Mouse (Mus musculus): Measurements from ENCODE around the gene Akt3. TPM values are rescaled to one million over a fixed set of nuclear protein-coding genes. Genes with fewer than 3 reads are reported as not detected.

Akt3 gene
- polyA plus RNA-seq, 1 experiment from 2014 or later, result 4.2 TPM

GRCm38 (mm10) chr1:177257178-177258033 lies 597 bp downstream of the Akt3 start:
- Histone ChIP-seq H3K36me3 (no peaks in the 10 kb centered on the region), H3K4me2 (peak overlapping the region; percentile 94), H3K4me3 (peak overlapping the region; percentile 93), H3K9me3 (replicated peaks) (no peaks in the 10 kb centered on the region), H3K27me3 (no peaks in the 10 kb centered on the region), H3K9ac (peak overlapping the region; percentile 83), H3K4me1 (replicated peaks) (peaks cover 8% of the 10 kb centered on the region), H3K27ac (peak overlapping the region; percentile 93)
- under 1% methylated on average over 69 of the region's 86 CpGs for WGBS
- ATAC-seq (replicated peaks; ENCODE audit: insufficient number of reproducible peaks, insufficient read depth, low FRiP score, low read depth), result peak; percentile 41

- WGBS, result 44% methylated on average over 4 of the region's 4 CpGs
- H3K9ac ChIP-seq, result no peak overlapping the region
- ATAC-seq (replicated peaks; ENCODE audit: insufficient number of reproducible peaks, insufficient read depth, low FRiP score, low read depth), result no peak
- H3K4me2 ChIP-seq, result peak overlapping the region; percentile 39; the same call in 1 of the 2 replicates
- no peaks in the 10 kb centered on the region for H3K27me3 ChIP-seq
- no peaks in the 10 kb centered on the region for H3K4me1 ChIP-seq (replicated peaks)
- no peak overlapping the region for H3K27ac ChIP-seq
- no peaks in the 10 kb centered on the region for H3K36me3 ChIP-seq
- H3K4me3 ChIP-seq, result no peak overlapping the region
- no peaks in the 10 kb centered on the region for H3K9me3 ChIP-seq (replicated peaks)
Observed at GRCm38 (mm10) chr1:177248638-177249037, 9.4 kb downstream of the Akt3 start.

GRCm38 (mm10) chr1:177238368-177238767 lies 19.6 kb downstream of the Akt3 start:
- WGBS, result 38% methylated on average over 2 of the region's 2 CpGs
- no peak for ATAC-seq (replicated peaks; ENCODE audit: insufficient number of reproducible peaks, insufficient read depth, low FRiP score, low read depth)
- Histone ChIP-seq H3K4me1 (replicated peaks) (0 out of 2 replicates have a peak, but pooled peaks cover 3% of the 10 kb centered on the region), H3K9ac (no peak overlapping the region), H3K27ac (no peak overlapping the region), H3K4me3 (no peak overlapping the region), H3K4me2 (no peak overlapping the region), H3K9me3 (replicated peaks) (no peaks in the 10 kb centered on the region), H3K36me3 (no peaks in the 10 kb centered on the region), H3K27me3 (no peaks in the 10 kb centered on the region)

GRCm38 (mm10) chr1:177236695-177237094 lies 21.3 kb downstream of the Akt3 start:
- H3K4me1 ChIP-seq (replicated peaks), result 0 out of 2 replicates have a peak, but pooled peaks cover 3% of the 10 kb centered on the region
- H3K27ac ChIP-seq, result no peak overlapping the region
- no peaks in the 10 kb centered on the region for H3K36me3 ChIP-seq
- WGBS, result 52% methylated on average over 2 of the region's 2 CpGs
- no peak for ATAC-seq (replicated peaks; ENCODE audit: insufficient number of reproducible peaks, insufficient read depth, low FRiP score, low read depth)
- no peak overlapping the region for H3K4me3 ChIP-seq
- H3K9ac ChIP-seq, result no peak overlapping the region
- no peaks in the 10 kb centered on the region for H3K27me3 ChIP-seq
- H3K4me2 ChIP-seq, result no peak overlapping the region
- H3K9me3 ChIP-seq (replicated peaks), result no peaks in the 10 kb centered on the region

GRCm38 (mm10) chr1:177236249-177236648 lies 21.8 kb downstream of the Akt3 start:
- Histone ChIP-seq H3K9me3 (replicated peaks) (no peaks in the 10 kb centered on the region), H3K4me2 (no peak overlapping the region), H3K4me1 (replicated peaks) (0 out of 2 replicates have a peak, but pooled peaks cover 3% of the 10 kb centered on the region), H3K27ac (no peak overlapping the region), H3K36me3 (no peaks in the 10 kb centered on the region), H3K27me3 (no peaks in the 10 kb centered on the region), H3K9ac (no peak overlapping the region), H3K4me3 (no peak overlapping the region)
- no peak for ATAC-seq (replicated peaks; ENCODE audit: insufficient number of reproducible peaks, insufficient read depth, low FRiP score, low read depth)

- no peak overlapping the region for H3K4me2 ChIP-seq
- H3K27me3 ChIP-seq, result no peaks in the 10 kb centered on the region
- H3K27ac ChIP-seq, result no peak overlapping the region
- H3K4me3 ChIP-seq, result no peak overlapping the region
- H3K4me1 ChIP-seq (replicated peaks), result 0 out of 2 replicates have a peak, but pooled peaks cover 3% of the 10 kb centered on the region
- ATAC-seq (replicated peaks; ENCODE audit: insufficient number of reproducible peaks, insufficient read depth, low FRiP score, low read depth), result no peak
- H3K9ac ChIP-seq, result no peak overlapping the region
- H3K36me3 ChIP-seq, result no peaks in the 10 kb centered on the region
- 86% methylated on average over 5 of the region's 5 CpGs for WGBS
- H3K9me3 ChIP-seq (replicated peaks), result no peaks in the 10 kb centered on the region
Observed at GRCm38 (mm10) chr1:177234462-177234861, 23.5 kb downstream of the Akt3 start.

GRCm38 (mm10) chr1:177231122-177231521 lies 26.9 kb downstream of the Akt3 start:
- no peaks in the 10 kb centered on the region for H3K36me3 ChIP-seq
- H3K4me3 ChIP-seq, result no peak overlapping the region
- ATAC-seq (replicated peaks; ENCODE audit: insufficient number of reproducible peaks, insufficient read depth, low FRiP score, low read depth), result no peak
- no peak overlapping the region for H3K9ac ChIP-seq
- H3K4me2 ChIP-seq, result no peak overlapping the region
- H3K9me3 ChIP-seq (replicated peaks), result no peaks in the 10 kb centered on the region
- H3K27me3 ChIP-seq, result no peaks in the 10 kb centered on the region
- no peaks in the 10 kb centered on the region for H3K4me1 ChIP-seq (replicated peaks)
- no peak overlapping the region for H3K27ac ChIP-seq

- Histone ChIP-seq H3K9me3 (replicated peaks) (no peaks in the 10 kb centered on the region), H3K4me1 (replicated peaks) (no peaks in the 10 kb centered on the region), H3K36me3 (no peaks in the 10 kb centered on the region), H3K4me2 (no peak overlapping the region), H3K27me3 (no peaks in the 10 kb centered on the region), H3K9ac (no peak overlapping the region), H3K27ac (no peak overlapping the region), H3K4me3 (no peak overlapping the region)
- no peak for ATAC-seq (replicated peaks; ENCODE audit: insufficient number of reproducible peaks, insufficient read depth, low FRiP score, low read depth)
- 58% methylated on average over 1 of the region's 1 CpGs for WGBS
Observed at GRCm38 (mm10) chr1:177198978-177199377, 59.0 kb downstream of the Akt3 start.

GRCm38 (mm10) chr1:177195224-177195623 lies 62.8 kb downstream of the Akt3 start:
- Histone ChIP-seq H3K27me3 (no peaks in the 10 kb centered on the region), H3K4me2 (no peak overlapping the region), H3K9ac (no peak overlapping the region), H3K27ac (no peak overlapping the region), H3K9me3 (replicated peaks) (no peaks in the 10 kb centered on the region), H3K4me1 (replicated peaks) (no peaks in the 10 kb centered on the region), H3K4me3 (no peak overlapping the region), H3K36me3 (no peaks in the 10 kb centered on the region)
- no peak for ATAC-seq (replicated peaks; ENCODE audit: insufficient number of reproducible peaks, insufficient read depth, low FRiP score, low read depth)

- no peak for ATAC-seq (replicated peaks; ENCODE audit: insufficient number of reproducible peaks, insufficient read depth, low FRiP score, low read depth)
- H3K4me3 ChIP-seq, result no peak overlapping the region
- no peaks in the 10 kb centered on the region for H3K9me3 ChIP-seq (replicated peaks)
- no peaks in the 10 kb centered on the region for H3K36me3 ChIP-seq
- H3K27ac ChIP-seq, result no peak overlapping the region
- H3K27me3 ChIP-seq, result no peaks in the 10 kb centered on the region
- no peak overlapping the region for H3K4me2 ChIP-seq
- no peak overlapping the region for H3K9ac ChIP-seq
- 50% methylated on average over 1 of the region's 1 CpGs for WGBS
- no peaks in the 10 kb centered on the region for H3K4me1 ChIP-seq (replicated peaks)
Observed at GRCm38 (mm10) chr1:177194324-177194723, 63.7 kb downstream of the Akt3 start.

- H3K4me1 ChIP-seq (replicated peaks), result no peaks in the 10 kb centered on the region
- H3K9ac ChIP-seq, result no peak overlapping the region
- WGBS, result 62% methylated on average over 3 of the region's 3 CpGs
- no peak overlapping the region for H3K4me2 ChIP-seq
- no peaks in the 10 kb centered on the region for H3K9me3 ChIP-seq (replicated peaks)
- no peak overlapping the region for H3K27ac ChIP-seq
- no peaks in the 10 kb centered on the region for H3K36me3 ChIP-seq
- no peak for ATAC-seq (replicated peaks; ENCODE audit: insufficient number of reproducible peaks, insufficient read depth, low FRiP score, low read depth)
- H3K27me3 ChIP-seq, result no peaks in the 10 kb centered on the region
- no peak overlapping the region for H3K4me3 ChIP-seq
Observed at GRCm38 (mm10) chr1:177191623-177192022, 66.4 kb downstream of the Akt3 start.

GRCm38 (mm10) chr1:177190358-177190757 lies 67.6 kb downstream of the Akt3 start:
- Histone ChIP-seq H3K27ac (no peak overlapping the region), H3K9me3 (replicated peaks) (no peaks in the 10 kb centered on the region), H3K4me3 (no peak overlapping the region), H3K4me2 (no peak overlapping the region), H3K4me1 (replicated peaks) (no peaks in the 10 kb centered on the region), H3K27me3 (no peaks in the 10 kb centered on the region), H3K36me3 (no peaks in the 10 kb centered on the region), H3K9ac (no peak overlapping the region)
- no peak for ATAC-seq (replicated peaks; ENCODE audit: insufficient number of reproducible peaks, insufficient read depth, low FRiP score, low read depth)
- 95% methylated on average over 1 of the region's 1 CpGs for WGBS
